Mouse (Mus musculus): ENCODE data around the gene Prkcb. TPM values are rescaled to one million over a fixed set of nuclear protein-coding genes. Genes with fewer than 3 reads are reported as not detected.

Prkcb gene
- total RNA-seq, 2 experiments from 2014 or later: 2.3 to 3.6 TPM

GRCm38 (mm10) chr7:122574418-122574817 lies 285.9 kb downstream of the Prkcb start:
- no peak for DNase-seq
- intact Hi-C loops (cut with DNase I): no loop called here

- intact Hi-C loops (cut with DNase I): no loop called here
- no peak for DNase-seq
These were observed 286.5 kb downstream of the Prkcb start for GRCm38 (mm10) chr7:122575056-122575455.

- intact Hi-C loops (cut with DNase I): no loop called here
- DNase-seq: peak; percentile 27 to 31
These were observed 287.0 kb downstream of the Prkcb start for GRCm38 (mm10) chr7:122575506-122575905.

GRCm38 (mm10) chr7:122577571-122577970 lies 289.0 kb downstream of the Prkcb start:
- DNase-seq: no peak
- intact Hi-C loops (cut with DNase I): no loop called here

GRCm38 (mm10) chr7:122579461-122580157 lies 291.1 kb downstream of the Prkcb start:
- no peak for DNase-seq
- intact Hi-C loops (cut with DNase I): no loop called here

- DNase-seq: no peak
- intact Hi-C loops (cut with DNase I): no loop called here
These were observed 291.6 kb downstream of the Prkcb start for GRCm38 (mm10) chr7:122580158-122580475.

GRCm38 (mm10) chr7:122584421-122585151 lies 296.0 kb downstream of the Prkcb start:
- DNase-seq: no peak
- intact Hi-C loops (cut with DNase I): no loop called here

GRCm38 (mm10) chr7:122595897-122596296 lies 307.3 kb downstream of the Prkcb start:
- no peak for DNase-seq
- intact Hi-C loops (cut with DNase I): no loop called here

GRCm38 (mm10) chr7:122596596-122597170 lies 308.1 kb downstream of the Prkcb start:
- intact Hi-C loops (cut with DNase I): no loop called here
- DNase-seq: no peak

- intact Hi-C loops (cut with DNase I): no loop called here
- no peak for DNase-seq
These were observed 308.8 kb downstream of the Prkcb start for GRCm38 (mm10) chr7:122597313-122597712.

GRCm38 (mm10) chr7:122600856-122601255 lies 312.3 kb downstream of the Prkcb start:
- intact Hi-C loops (cut with DNase I): no loop called here

GRCm38 (mm10) chr7:122605066-122605465 lies 316.5 kb downstream of the Prkcb start:
- DNase-seq: no peak
- intact Hi-C loops (cut with DNase I): no loop called here

More at GRCm38 (mm10) chr7:122600856-122601255, 312.3 kb downstream of the Prkcb start:
- no peak for DNase-seq

- no peak for DNase-seq
- intact Hi-C loops (cut with DNase I): no loop called here
These were observed 320.9 kb downstream of the Prkcb start for GRCm38 (mm10) chr7:122609420-122609819.

- DNase-seq: no peak
- intact Hi-C loops (cut with DNase I): no loop called here
These were observed 321.6 kb downstream of the Prkcb start for GRCm38 (mm10) chr7:122610161-122610560.

GRCm38 (mm10) chr7:122613876-122614275 lies 325.3 kb downstream of the Prkcb start:
- DNase-seq: no peak
- intact Hi-C loops (cut with DNase I): no loop called here

- intact Hi-C loops (cut with DNase I): no loop called here
- DNase-seq: no peak
These were observed 333.7 kb downstream of the Prkcb start for GRCm38 (mm10) chr7:122622125-122622774.

- intact Hi-C loops (cut with DNase I): no loop called here
- DNase-seq: no peak
These were observed 335.2 kb downstream of the Prkcb start for GRCm38 (mm10) chr7:122623753-122624152.

GRCm38 (mm10) chr7:122628050-122628449 lies 339.5 kb downstream of the Prkcb start:
- no peak for DNase-seq
- intact Hi-C loops (cut with DNase I): no loop called here

GRCm38 (mm10) chr7:122630386-122630785 lies 341.8 kb downstream of the Prkcb start:
- intact Hi-C loops (cut with DNase I): no loop called here
- DNase-seq: no peak

- intact Hi-C loops (cut with DNase I): no loop called here
- no peak for DNase-seq
These were observed 342.6 kb downstream of the Prkcb start for GRCm38 (mm10) chr7:122631151-122631550.

- intact Hi-C loops (cut with DNase I): no loop called here
- no peak for DNase-seq
These were observed 344.4 kb downstream of the Prkcb start for GRCm38 (mm10) chr7:122632946-122633345.
